Mouse (Mus musculus): ENCODE results near the gene Sec16a. TPM values are rescaled to one million over a fixed set of nuclear protein-coding genes. Genes with fewer than 3 reads are reported as not detected.
A peak's percentile ranks its signal among the peaks of the same experiment; 100 is the strongest.

Sec16a gene
- polyA plus RNA-seq, 1 experiment from 2014 or later: 32.4 TPM

DNA sequence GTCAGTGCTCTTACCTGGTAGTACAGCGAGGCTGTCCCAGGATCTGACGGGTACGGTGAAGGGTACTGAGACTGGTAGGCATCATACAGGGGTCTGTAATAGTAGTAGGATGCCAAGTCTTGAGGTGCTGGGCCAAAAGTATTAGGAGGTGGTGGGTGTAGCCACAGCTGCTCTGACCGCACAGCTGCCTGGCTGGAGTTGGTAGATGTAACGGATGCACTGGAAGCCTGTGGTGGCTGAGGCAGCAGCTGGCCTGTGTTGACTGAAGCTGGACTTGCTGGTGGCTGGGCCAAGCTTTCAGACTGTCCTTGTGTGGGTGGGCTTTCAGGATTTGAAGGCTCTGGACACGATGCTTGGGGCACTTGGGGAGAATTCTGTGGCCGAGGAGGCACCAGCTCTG lies 6.6 kb downstream of the Sec16a start:
- Histone ChIP-seq H3K27me3 (ENCODE audit: control insufficient read depth, insufficient read depth, low read length) (no peaks in the 10 kb centered on the region), H3K4me1 (ENCODE audit: control insufficient read depth, insufficient read depth, low read length) (peaks cover 2% of the 10 kb centered on the region; the same call in 1 of the 2 replicates), H3K9me3 (ENCODE audit: control insufficient read depth, low read length) (no peaks in the 10 kb centered on the region), H3K27ac (replicated peaks; ENCODE audit: low read depth, low read length) (no peak overlapping the region), H3K36me3 (ENCODE audit: control insufficient read depth, insufficient read depth, low read length) (peaks cover 75% of the 10 kb centered on the region), H3K9ac (replicated peaks; ENCODE audit: low read length) (no peak overlapping the region; the same call in 1 of the 2 replicates), H3K4me3 (replicated peaks; ENCODE audit: low read depth, low read length) (no peak overlapping the region), H3K4me2 (ENCODE audit: low read length) (no peak overlapping the region)
- DNase-seq (no peak), ATAC-seq (ENCODE audit: low FRiP score, low TSS enrichment) (no peak)
- 94% methylated on average over 7 of the region's 7 CpGs for WGBS

DNA sequence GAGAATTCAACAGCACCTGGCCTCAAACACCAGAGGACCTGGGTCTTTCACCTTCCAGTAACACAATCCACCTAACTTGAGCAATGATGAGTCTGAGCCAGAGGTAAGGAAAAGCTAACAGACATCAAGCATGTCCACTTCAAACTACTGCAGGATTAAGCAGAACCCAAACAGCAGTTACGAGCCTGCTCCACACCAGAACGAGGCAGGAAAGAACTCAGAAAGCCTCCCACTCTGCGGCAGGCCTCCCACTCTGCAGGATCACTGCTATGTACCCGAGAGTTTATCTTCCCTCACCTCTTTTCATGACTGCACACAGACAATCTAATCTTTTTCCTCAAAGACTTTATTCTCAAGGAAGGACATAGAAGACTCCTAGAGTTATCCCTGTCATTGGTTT lies 7.8 kb downstream of the Sec16a start:
- H3K9ac ChIP-seq (replicated peaks; ENCODE audit: low read length): peak overlapping the region; percentile 34
- H3K36me3 ChIP-seq (ENCODE audit: control insufficient read depth, insufficient read depth, low read length): peaks cover 84% of the 10 kb centered on the region
- DNase-seq: no peak

DNA sequence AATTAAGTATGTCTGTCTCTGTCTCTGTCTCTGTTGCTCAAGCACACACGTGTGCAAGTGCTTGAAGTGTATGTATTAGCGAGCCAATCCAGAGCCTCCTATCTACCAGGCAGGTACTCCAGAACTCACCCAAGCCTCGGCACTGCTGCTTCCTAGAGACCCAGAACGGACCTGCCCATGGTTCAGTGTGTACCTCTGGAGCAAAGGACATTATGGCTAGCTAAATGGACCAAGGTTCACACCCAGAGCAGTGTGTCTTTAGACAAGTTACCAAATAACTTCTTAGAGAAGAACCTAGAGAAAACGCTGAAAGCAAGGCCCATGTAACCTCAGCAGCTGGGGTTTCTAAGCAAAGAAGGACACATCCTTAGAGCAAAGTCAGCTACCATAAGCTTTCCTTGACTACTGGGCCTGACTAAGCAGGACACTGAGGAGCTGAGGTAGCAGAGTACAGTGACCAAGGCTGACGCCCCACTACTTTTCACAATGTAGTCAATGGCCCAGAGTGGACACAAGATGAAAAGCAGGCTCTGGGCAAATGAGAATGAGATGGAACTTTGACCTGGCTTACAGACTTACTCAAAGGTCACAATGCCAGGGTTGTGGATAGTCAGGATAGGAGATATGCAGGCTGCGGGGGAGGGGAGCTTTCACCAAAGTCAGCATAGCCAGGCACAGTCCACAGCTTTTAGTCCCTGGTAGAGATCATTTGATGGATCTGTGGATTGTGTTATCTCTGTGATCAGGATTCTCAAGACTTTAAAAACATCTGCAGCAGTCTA lies 10.0 kb downstream of the Sec16a start:
- Histone ChIP-seq H3K36me3 (ENCODE audit: control insufficient read depth, insufficient read depth, low read length) (peaks cover 84% of the 10 kb centered on the region), H3K27ac (replicated peaks; ENCODE audit: low read depth, low read length) (no peak overlapping the region), H3K9me3 (ENCODE audit: control insufficient read depth, low read length) (no peaks in the 10 kb centered on the region), H3K4me1 (ENCODE audit: control insufficient read depth, insufficient read depth, low read length) (no peaks in the 10 kb centered on the region), H3K4me3 (replicated peaks; ENCODE audit: low read depth, low read length) (no peak overlapping the region), H3K27me3 (ENCODE audit: control insufficient read depth, insufficient read depth, low read length) (no peaks in the 10 kb centered on the region), H3K9ac (replicated peaks; ENCODE audit: low read length) (no peak overlapping the region), H3K4me2 (ENCODE audit: low read length) (no peak overlapping the region)
- no peak for DNase-seq
- no peak for ATAC-seq (ENCODE audit: low FRiP score, low TSS enrichment)
- WGBS: 95% methylated on average over 7 of the region's 7 CpGs

More for the DNA sequence above, 7.8 kb downstream of the Sec16a start:
- Histone ChIP-seq H3K27ac (replicated peaks; ENCODE audit: low read depth, low read length) (no peak overlapping the region), H3K4me3 (replicated peaks; ENCODE audit: low read depth, low read length) (no peak overlapping the region), H3K27me3 (ENCODE audit: control insufficient read depth, insufficient read depth, low read length) (no peaks in the 10 kb centered on the region), H3K9me3 (ENCODE audit: control insufficient read depth, low read length) (no peaks in the 10 kb centered on the region), H3K4me1 (ENCODE audit: control insufficient read depth, insufficient read depth, low read length) (no peaks in the 10 kb centered on the region), H3K4me2 (ENCODE audit: low read length) (no peak overlapping the region)
- ATAC-seq (ENCODE audit: low FRiP score, low TSS enrichment): no peak
- WGBS: 83% methylated on average over 4 of the region's 4 CpGs

DNA sequence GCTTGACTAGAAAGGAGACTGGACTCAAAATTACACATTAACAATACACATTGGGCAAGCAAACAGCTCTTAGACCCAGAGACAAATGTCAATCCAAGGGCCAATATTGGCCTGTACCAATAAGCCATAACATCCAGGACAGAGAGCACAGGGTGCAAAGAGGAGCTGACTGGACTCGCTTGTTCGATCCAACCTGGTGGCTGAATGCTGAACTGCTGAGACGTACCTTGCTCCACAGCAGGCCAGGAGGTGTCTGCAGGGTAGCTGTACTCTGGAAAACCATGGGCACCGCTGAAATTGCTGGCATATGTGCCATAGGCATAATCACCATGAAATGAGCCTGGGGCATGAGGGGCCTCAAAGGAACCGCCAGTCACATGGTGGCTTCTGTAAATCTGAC lies 15.2 kb downstream of the Sec16a start:
- Histone ChIP-seq H3K4me1 (ENCODE audit: control insufficient read depth, insufficient read depth, low read length) (no peaks in the 10 kb centered on the region), H3K4me2 (ENCODE audit: low read length) (no peak overlapping the region), H3K27me3 (ENCODE audit: control insufficient read depth, insufficient read depth, low read length) (no peaks in the 10 kb centered on the region), H3K27ac (replicated peaks; ENCODE audit: low read depth, low read length) (no peak overlapping the region), H3K36me3 (ENCODE audit: control insufficient read depth, insufficient read depth, low read length) (peaks cover 92% of the 10 kb centered on the region), H3K4me3 (replicated peaks; ENCODE audit: low read depth, low read length) (no peak overlapping the region), H3K9me3 (ENCODE audit: control insufficient read depth, low read length) (no peaks in the 10 kb centered on the region), H3K9ac (replicated peaks; ENCODE audit: low read length) (no peak overlapping the region)
- ATAC-seq (ENCODE audit: low FRiP score, low TSS enrichment) (no peak), DNase-seq (no peak)
- WGBS: 90% methylated on average over 5 of the region's 5 CpGs

DNA sequence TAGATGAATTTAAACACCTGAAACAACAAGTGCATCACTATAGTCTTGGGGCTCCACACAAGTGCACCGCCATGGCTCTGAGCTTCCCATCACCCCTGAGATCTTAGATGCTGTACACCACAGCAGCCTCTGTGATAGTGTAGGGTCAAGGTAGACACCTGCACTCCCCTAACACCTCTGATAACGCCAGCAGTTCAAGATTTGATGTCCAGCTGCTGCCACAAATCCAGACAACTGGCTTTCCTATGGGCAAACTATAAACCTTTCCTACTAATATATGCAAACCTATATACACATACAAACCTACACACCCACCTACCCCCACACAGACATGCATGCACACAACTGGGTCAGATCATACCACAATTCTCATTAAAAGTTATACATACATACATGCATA lies 20.5 kb downstream of the Sec16a start:
- DNase-seq (no peak), ATAC-seq (ENCODE audit: low FRiP score, low TSS enrichment) (no peak)
- H3K4me1 ChIP-seq (ENCODE audit: control insufficient read depth, insufficient read depth, low read length): no peaks in the 10 kb centered on the region
- H3K27me3 ChIP-seq (ENCODE audit: control insufficient read depth, insufficient read depth, low read length): no peaks in the 10 kb centered on the region
- peaks cover 96% of the 10 kb centered on the region for H3K36me3 ChIP-seq (ENCODE audit: control insufficient read depth, insufficient read depth, low read length)
- WGBS: 95% methylated on average over 2 of the region's 2 CpGs
- no peak overlapping the region for H3K27ac ChIP-seq (replicated peaks; ENCODE audit: low read depth, low read length)
- H3K9ac ChIP-seq (replicated peaks; ENCODE audit: low read length): no peak overlapping the region
- H3K4me2 ChIP-seq (ENCODE audit: low read length): no peak overlapping the region
- H3K4me3 ChIP-seq (replicated peaks; ENCODE audit: low read depth, low read length): no peak overlapping the region
- no peaks in the 10 kb centered on the region for H3K9me3 ChIP-seq (ENCODE audit: control insufficient read depth, low read length)

DNA sequence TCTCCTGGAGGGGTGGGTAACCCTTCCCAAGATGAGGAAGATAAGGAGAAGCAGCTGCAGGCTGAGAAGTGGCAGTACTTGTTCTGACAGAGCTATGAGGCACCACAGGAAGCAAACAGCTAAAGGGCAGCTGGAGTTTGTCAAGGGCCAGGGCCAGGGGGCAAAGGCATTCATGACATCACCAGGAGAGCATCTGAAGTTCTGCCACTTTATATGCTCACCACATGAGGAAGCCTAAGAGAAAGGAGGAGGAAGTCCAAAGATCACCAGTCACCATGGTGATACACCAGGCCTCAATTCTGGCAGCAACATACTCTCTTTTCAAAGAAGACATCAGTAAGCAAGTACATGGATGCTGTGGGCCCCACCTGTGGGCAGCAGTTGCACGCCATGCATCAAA lies 21.9 kb downstream of the Sec16a start:
- no peak overlapping the region for H3K4me2 ChIP-seq (ENCODE audit: low read length)
- no peaks in the 10 kb centered on the region for H3K9me3 ChIP-seq (ENCODE audit: control insufficient read depth, low read length)
- WGBS: 75% methylated on average over 1 of the region's 1 CpGs
- H3K4me1 ChIP-seq (ENCODE audit: control insufficient read depth, insufficient read depth, low read length): no peaks in the 10 kb centered on the region
- no peak overlapping the region for H3K4me3 ChIP-seq (replicated peaks; ENCODE audit: low read depth, low read length)
- no peak for DNase-seq
- H3K36me3 ChIP-seq (ENCODE audit: control insufficient read depth, insufficient read depth, low read length): peaks cover 95% of the 10 kb centered on the region
- H3K9ac ChIP-seq (replicated peaks; ENCODE audit: low read length): no peak overlapping the region
- no peaks in the 10 kb centered on the region for H3K27me3 ChIP-seq (ENCODE audit: control insufficient read depth, insufficient read depth, low read length)
- no peak for ATAC-seq (ENCODE audit: low FRiP score, low TSS enrichment)
- H3K27ac ChIP-seq (replicated peaks; ENCODE audit: low read depth, low read length): no peak overlapping the region

DNA sequence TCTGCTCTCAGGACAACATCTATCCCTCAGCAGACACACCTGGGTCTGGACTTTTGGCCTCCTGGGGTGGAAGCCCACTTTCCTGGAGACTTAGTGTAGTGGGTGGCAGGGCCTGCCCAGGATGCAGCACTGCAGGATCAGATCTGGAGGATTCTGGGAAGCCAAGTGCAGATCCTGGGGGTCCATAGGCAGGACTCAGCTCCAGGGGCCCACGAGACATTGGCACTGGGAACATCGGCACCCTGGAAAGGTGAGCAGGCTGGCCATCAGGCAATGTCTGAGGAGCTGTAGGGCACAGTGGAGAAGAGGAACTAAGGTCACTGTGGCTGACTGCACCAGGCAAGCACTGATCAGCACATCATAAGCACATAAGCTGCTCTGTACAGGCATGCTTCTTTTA lies 23.0 kb downstream of the Sec16a start:
- Histone ChIP-seq H3K4me1 (ENCODE audit: control insufficient read depth, insufficient read depth, low read length) (no peaks in the 10 kb centered on the region), H3K9me3 (ENCODE audit: control insufficient read depth, low read length) (no peaks in the 10 kb centered on the region), H3K27me3 (ENCODE audit: control insufficient read depth, insufficient read depth, low read length) (no peaks in the 10 kb centered on the region), H3K4me2 (ENCODE audit: low read length) (no peak overlapping the region), H3K36me3 (ENCODE audit: control insufficient read depth, insufficient read depth, low read length) (peaks cover 96% of the 10 kb centered on the region), H3K9ac (replicated peaks; ENCODE audit: low read length) (no peak overlapping the region), H3K27ac (replicated peaks; ENCODE audit: low read depth, low read length) (no peak overlapping the region), H3K4me3 (replicated peaks; ENCODE audit: low read depth, low read length) (no peak overlapping the region)
- ATAC-seq (ENCODE audit: low FRiP score, low TSS enrichment): no peak
- 95% methylated on average over 2 of the region's 2 CpGs for WGBS
- no peak for DNase-seq

DNA sequence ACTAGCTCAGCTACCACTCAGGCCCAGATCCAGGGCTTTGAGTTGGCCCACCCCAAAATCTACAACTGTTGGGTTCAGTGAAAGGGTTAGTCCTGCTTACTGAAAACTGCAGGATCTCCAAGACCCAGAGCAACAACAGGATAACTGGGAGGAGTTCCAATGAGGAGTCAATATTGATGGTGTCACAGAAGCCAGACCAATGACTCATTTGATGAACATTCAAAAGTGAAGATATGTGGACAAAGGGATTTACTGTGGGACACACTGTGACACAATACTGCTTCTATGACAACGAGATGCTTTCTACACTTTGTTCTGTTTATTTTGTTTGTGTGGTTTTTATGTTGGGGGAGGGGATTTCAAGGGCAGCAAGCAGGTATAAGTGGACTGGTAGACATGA lies 26.9 kb downstream of the Sec16a start:
- H3K27ac ChIP-seq (replicated peaks; ENCODE audit: low read depth, low read length): no peak overlapping the region
- H3K4me3 ChIP-seq (replicated peaks; ENCODE audit: low read depth, low read length): no peak overlapping the region
- H3K9me3 ChIP-seq (ENCODE audit: control insufficient read depth, low read length): no peaks in the 10 kb centered on the region
- peaks cover 96% of the 10 kb centered on the region for H3K36me3 ChIP-seq (ENCODE audit: control insufficient read depth, insufficient read depth, low read length)
- 89% methylated on average over 1 of the region's 1 CpGs for WGBS
- H3K27me3 ChIP-seq (ENCODE audit: control insufficient read depth, insufficient read depth, low read length): no peaks in the 10 kb centered on the region
- H3K9ac ChIP-seq (replicated peaks; ENCODE audit: low read length): no peak overlapping the region
- no peaks in the 10 kb centered on the region for H3K4me1 ChIP-seq (ENCODE audit: control insufficient read depth, insufficient read depth, low read length)
- DNase-seq: no peak
- H3K4me2 ChIP-seq (ENCODE audit: low read length): no peak overlapping the region
- no peak for ATAC-seq (ENCODE audit: low FRiP score, low TSS enrichment)

DNA sequence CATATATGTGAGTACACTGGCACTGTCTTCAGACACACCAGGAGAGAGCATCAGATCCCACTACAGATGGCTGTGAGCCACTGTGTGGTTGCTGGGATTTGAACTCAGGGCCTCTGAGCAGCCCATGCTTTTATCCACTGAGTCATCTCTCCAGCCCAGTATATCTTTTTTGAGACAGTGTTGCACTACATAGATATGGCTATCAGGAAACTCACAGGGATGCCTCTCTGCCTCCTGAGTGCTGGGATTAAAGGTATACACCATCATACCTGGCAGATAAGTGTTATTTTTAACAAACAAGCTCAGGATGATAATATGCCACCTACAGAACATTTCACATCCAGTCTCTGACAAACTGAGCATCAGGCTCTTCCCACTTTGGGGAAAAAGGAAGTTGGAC lies 27.9 kb downstream of the Sec16a start:
- Histone ChIP-seq H3K9ac (replicated peaks; ENCODE audit: low read length) (no peak overlapping the region), H3K4me2 (ENCODE audit: low read length) (no peak overlapping the region), H3K9me3 (ENCODE audit: control insufficient read depth, low read length) (no peaks in the 10 kb centered on the region), H3K4me3 (replicated peaks; ENCODE audit: low read depth, low read length) (no peak overlapping the region), H3K27me3 (ENCODE audit: control insufficient read depth, insufficient read depth, low read length) (no peaks in the 10 kb centered on the region), H3K4me1 (ENCODE audit: control insufficient read depth, insufficient read depth, low read length) (no peaks in the 10 kb centered on the region), H3K36me3 (ENCODE audit: control insufficient read depth, insufficient read depth, low read length) (peaks cover 96% of the 10 kb centered on the region), H3K27ac (replicated peaks; ENCODE audit: low read depth, low read length) (no peak overlapping the region)
- ATAC-seq (ENCODE audit: low FRiP score, low TSS enrichment): no peak
- no peak for DNase-seq

All from midbrain, embryonic 14.5 days (tissue).